Mouse (Mus musculus) heart, postnatal 4 days (tissue): ENCODE data around the gene C530008M17Rik. TPM values are rescaled to one million over a fixed set of nuclear protein-coding genes. Genes with fewer than 3 reads are reported as not detected.
A peak's percentile ranks its signal among the peaks of the same experiment; 100 is the strongest.

Experiments used
- DNase-seq: peaks from one replicate; pipeline ENCODE4 v3.0.0; 2021
- total RNA-seq, 2 experiments: library from RNA; stranded (reverse); gene quantifications; 2 replicates each; pipeline ENCODE4 v1.2.3; 2021

The C530008M17Rik gene
- 1 to 10 TPM; 7.6 to 9.5 TPM for total RNA-seq

DNA sequence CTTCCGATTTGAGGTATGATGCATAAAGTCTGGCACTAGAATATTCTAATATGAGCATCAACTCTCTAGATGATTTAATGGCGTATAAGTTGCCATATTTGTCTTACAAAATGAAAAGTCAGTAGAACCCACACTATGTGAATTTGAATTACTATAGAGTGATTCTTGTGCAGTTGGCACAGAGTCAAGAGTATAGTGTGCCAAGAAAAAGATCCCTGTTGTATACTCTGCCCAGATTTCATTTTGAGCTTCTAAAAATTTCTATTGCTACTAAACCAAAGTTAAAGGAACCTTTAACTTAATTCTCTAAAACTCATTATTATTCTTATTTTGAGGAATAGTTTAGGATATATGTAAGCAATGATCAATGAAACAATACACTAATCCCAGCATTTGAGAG lies at the start of gene C530008M17Rik:
Gene C530008M17Rik (plus strand): TSS at position 301 of the 400 bp plus-strand sequence.
- no peak for DNase-seq

DNA sequence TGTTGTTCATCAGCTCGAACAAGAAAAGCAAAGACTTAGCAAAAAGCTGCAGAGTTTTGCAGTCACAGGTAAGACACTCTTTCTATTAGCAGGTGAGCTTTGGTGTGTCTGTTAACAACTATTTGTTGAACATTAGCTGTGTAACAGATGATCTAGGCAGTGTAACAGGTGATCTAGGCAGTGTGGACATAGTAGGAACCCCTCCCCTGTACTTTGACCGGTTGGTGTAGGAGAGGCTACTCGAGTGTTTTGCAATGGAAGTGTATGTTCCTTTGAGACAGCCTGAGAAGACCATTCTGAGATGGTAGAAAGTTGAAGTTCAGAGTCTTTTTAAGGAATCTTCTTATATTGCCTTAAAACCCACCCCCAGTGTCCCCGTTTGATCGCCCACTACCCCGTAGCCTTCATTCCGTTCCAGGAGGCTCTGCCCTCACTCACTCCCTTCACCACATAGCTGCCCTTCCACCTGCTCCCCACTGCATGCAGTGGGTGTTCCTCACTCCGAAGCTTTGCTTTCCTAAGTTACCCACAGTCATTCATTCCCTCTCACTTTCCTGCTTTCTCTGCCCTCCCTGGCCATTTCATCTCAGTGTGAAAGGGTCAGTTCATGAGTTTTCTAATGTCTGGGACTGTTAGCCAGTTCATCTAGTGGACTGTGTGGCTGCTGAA lies 46.5 kb upstream of the C530008M17Rik start:
- DNase-seq: no peak

DNA sequence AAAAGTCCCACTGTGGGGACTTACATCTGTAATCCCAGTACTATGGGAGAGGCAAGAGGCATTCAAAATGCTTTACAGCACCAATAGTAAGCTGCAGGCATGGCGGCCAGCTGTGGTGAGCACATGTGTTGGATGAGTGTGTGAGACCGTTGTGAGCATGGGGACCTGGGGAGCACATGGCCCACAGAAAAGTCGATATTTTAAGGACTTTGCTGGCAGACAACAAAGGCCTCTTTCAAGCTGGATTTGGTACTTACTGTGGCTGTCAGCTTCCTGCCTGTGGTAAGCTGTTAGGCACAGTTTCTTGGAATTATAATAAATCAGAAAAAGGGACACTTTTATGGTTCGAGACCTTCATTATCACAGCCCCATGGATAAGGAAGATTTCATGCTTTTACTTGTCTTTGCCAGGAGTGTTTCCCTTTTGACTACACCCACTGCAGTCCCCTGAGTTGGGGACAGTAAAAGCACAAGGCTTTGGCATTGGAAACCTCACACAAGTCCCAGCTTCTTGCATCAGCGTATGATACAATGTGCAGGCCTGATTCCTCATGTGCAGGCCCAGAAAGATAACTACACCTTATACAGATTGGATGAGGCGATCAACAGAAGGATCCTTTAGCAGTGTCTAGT lies 43.3 kb upstream of the C530008M17Rik start:
- no peak for DNase-seq

DNA sequence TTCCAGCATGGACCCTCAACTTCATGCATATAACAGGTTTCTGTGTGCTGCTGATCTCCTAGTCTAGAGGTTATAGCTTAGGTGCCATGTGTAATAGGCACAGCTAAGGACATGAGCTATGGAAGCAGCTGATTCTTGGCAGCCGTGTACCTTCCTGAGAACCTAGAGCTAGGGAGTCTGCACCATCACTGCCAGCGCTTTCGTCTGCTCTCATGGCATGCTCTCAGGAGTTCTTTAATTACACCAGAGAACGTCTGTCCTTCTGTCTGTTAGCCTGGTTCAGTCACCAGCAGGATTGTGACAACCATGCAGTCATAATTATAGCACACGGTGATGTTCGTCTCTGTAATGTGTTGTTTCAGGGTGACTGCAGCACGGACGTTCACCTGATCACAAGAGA lies 41.0 kb upstream of the C530008M17Rik start:
- no peak for DNase-seq

DNA sequence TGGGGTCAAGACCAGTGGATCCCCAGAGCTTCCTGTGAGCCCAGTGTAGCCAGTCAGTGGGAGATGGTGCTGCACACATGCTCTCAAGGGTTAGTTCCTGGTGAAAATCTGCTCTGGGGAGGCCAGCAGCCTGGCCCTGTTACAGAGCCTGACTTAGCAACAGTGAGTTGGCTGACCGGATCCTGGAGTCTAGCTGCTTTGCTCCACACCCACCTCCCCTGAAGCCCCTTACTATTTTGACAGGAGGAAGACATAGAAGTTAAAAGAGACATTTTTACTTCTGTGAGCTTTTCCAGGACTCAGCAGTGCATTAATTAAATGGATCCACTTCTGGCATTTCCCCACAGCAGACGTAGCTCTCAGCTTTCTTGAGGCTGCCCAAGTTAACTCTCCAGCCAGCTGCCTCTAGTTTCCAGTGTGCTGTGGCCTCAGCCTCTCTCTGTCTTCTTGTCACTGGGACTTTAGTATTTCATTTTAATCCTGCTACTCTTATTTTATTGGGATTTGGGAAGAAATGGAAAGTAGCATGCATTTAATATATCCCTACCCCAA lies 40.0 kb upstream of the C530008M17Rik start:
- DNase-seq: no peak

DNA sequence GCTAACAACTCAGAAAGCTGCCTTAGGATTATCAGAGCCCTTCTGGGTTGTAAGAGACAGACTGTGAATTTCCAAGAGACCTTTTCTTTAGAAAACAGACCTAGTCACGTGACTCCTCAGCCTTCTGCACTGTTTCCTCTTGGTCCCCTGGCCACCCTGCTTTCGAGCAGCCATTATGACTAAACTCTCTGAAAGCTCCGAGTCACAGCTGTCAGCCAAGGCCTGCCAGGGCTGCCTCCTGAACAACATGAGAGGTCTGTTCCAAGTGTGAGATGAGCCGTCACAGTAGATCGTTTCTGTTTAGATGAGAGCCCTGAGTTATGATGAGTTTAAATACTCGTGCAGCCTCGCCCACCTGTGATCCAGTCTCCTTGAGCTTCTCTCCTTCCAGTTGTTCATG lies 37.6 kb upstream of the C530008M17Rik start:
- DNase-seq: no peak

DNA sequence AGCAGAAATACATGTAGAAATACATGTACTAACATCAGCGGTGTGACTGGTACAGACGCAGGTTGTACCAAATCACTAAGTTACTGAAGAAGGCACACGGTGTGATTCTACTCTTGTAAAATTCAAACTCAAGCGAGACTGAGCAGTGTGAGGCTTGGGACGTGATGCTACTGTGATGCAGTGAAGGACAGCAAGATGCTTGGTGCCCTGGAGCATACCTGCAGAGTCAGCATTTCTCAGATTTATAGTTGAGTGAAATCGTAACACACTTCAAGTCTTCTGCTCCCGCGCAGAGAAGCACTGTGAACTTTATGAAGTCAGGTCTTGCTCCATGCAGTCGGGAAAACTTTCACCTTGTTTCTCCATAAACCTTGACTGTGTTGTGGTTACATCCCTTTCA lies 32.6 kb upstream of the C530008M17Rik start:
- DNase-seq: no peak

DNA sequence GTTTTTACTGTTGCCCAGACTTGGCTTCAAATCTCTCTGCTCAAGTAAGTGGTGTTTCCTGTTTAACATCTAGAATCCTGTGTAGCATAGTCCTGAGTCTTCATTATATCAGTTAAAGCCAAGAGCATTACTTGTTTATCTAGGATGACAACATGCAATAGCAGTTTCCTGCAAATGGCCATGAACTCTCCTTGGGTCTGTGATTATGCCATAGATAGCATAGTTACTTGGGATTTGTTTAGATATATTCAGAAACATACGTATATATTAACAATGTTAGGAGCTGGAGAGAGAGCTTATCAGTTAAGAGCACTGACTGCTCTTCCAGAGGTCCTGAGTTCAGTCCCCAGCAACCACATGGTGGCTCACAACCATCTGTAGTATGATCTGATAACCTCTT lies 28.5 kb upstream of the C530008M17Rik start:
- no peak for DNase-seq

DNA sequence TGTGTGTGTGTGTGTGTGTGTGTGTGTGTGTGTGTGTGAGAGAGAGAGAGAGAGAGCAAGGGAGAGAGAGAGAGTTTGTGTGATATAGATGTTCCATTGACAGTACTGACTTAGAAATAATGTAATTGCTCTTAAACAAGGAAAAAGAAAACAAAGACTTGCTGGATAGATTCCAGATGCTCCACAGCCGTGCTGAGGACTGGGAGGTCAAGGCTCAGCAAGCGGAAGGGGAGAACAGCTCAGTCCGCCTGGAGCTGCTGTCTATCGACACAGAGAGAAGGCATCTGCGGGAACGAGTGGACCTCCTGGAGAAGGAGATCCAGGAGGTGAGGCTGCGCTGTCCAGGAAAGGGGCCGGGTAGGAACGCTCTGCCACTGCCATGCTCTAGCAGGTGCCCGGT lies 22.3 kb upstream of the C530008M17Rik start:
- no peak for DNase-seq

DNA sequence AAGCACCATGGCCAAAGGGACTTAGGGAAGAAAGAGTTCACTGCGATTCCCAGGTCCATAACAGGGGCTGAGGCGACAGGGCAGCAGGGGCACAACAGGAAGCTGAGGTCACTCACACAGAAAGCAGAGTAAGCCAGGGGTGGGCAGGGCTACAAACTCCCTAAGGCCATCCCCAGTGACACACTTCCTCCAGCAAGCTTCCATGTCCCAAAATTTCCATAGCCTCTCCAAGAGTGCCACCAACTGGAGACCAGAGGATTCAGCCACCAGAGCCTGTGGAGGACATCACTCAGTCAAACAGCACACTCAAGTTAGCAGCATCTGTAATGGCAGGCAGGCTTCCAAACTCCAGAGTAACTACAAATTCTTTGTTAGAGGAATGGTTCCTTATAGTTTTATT lies 20.7 kb upstream of the C530008M17Rik start:
- DNase-seq: peak; percentile 10

DNA sequence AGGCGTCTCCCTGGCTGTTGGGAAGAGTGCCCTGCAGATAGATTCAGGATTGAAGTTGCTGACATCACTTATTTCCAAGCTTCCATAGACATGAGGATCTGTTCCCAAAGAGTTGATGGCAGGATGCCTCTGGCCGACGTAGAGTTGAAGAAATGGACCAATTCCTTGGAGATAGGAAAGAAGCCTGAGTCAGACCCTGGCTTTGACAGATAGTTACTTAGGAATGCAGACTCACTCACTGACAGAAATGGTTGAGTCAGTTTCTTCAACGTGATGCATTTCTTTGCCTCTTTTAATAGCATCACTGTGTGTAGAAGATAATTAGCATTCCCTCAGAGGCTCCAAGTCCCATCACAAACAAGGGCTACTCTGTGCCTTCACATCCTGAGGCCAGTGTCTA lies 14.2 kb upstream of the C530008M17Rik start:
- DNase-seq: peak; percentile 17

DNA sequence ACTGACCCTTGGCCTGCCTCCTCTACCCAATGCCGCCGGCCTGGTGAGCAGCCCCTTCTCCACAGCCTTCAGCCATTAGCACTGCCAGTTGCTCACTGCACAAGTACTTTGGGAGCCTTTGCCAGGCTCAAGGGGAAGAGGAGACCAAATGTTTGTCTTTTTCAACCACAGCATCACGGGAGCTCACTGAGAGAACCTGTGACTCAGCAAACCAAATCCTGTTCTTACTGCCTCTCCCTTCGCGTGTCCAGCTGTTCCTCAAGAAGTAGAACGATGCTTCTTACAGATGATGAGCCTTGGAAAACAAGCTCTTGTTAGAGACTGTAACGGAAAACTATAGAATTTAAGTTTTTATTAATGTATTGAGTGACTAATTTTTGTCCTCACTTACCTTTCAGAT lies 12.1 kb upstream of the C530008M17Rik start:
- no peak for DNase-seq

DNA sequence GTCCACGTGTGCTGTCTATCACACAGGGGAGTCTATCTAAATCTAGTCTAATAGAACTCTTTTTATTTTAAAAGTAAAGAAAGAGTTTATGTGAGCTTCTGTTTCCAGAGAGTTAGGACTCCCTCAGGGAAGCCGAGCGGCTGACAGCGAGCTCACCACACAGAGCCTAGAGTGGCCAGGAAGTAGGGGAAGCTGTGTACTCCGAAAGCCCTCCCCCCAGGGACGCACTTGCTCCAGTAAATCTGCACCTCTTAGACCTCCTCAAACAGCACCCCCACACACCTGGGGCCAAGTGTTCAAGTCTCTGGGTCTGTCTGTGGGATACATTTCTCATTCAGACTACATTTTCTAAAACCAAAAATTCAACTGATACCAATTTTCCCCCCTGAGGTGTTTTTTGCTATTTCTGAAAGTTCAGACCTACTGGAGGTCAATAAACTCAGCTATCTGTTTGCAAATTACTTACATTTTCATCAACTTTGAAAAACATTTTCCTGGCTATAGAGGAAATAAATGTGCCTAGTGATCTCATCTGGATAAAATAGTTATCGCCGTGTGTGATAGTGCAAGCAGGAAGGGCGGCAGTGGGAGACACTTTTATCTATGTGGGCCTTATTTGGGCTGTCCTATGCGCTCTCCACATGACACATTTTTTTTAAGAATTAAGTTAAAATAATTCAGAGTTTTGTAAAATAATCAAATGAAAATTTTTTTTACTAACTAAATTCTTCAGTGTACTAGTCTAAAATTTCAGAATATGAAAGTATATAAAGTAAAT lies 11.0 kb upstream of the C530008M17Rik start:
- DNase-seq: no peak

DNA sequence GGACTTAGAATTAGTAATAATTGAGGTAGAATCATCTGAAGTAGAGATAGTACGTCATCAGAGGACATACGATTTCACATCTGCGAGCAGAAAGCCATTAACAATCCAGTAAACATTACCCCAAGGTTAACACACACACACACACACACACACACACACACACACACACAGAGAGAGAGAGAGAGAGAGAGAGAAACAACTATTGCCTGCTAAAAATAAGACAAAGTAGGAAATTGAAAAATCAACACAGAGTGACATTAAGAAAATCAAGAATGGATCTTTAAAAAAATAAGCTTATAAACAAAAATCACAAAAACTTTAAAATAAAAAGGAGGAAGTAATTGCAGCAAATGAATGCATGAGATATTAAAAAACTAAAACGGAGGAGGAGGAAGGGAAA lies 6.4 kb upstream of the C530008M17Rik start:
- DNase-seq: no peak

DNA sequence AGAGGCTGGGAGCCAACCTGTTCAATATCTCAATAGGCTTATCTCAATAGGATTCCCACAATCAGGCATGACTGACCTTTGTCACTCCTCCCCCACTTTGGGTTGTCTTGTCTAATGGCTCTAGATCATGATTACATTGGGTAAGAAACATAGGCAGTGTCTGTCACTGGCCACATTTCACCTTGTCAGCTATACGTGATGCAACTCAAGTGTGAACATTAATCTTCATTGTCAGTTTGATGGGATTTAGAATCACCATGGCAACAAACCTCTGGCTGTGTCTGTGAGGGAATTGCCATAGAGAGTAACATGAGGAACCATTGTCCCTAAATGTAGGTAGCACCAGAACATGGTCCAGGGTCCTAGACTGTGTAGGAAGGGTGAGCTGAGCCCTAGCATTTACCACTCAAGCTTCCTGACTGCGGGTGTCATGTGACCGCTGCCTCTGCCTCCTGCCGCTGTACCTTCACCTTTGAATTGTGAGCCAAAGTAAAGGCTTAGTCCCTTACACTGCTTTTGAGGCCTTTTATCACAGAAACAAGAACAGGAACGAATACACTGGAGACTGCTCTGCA lies 5.1 kb upstream of the C530008M17Rik start:
- DNase-seq: no peak

DNA sequence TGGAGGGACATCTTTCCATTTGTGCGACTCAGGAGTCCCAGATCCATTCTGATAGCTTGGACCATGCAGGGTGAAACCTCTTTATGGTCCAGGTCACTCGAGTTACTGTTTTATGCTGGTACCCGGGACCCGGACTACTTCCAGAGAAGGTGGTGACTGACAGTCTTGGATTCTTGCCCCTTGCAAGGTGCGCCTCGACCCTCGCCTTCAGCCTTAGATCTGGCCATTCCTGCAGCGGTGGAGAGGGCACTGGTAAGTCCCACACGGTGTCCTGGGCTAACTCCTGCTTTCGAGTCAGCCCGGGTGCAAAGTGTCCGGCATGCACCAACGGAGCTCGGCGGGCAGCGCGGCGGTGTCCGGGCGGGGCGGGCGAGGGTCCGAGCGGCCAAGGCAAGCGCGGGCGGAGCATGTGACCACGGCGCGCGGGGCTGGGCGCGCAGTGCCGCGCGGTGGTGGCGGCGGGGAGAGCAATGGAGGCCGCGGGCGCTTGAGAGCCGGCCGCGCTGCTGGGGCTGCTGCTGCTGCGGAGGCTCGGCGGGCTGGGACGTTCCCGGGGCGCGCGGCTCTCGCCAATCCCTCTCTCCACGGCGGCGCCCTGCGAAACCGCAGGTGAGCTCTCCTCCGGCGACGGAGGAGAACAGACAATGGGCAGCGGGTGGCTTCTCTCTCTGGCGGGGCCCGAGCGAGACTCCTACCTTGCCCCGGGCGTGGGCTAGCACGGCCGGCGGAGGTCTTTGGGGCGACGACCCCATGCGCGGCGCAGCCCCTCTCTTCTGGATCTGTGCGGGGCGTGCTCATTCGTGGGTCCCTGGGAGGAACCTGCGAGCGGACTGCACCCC lies 1.2 kb downstream of the C530008M17Rik start:
- DNase-seq: peak; percentile 69

DNA sequence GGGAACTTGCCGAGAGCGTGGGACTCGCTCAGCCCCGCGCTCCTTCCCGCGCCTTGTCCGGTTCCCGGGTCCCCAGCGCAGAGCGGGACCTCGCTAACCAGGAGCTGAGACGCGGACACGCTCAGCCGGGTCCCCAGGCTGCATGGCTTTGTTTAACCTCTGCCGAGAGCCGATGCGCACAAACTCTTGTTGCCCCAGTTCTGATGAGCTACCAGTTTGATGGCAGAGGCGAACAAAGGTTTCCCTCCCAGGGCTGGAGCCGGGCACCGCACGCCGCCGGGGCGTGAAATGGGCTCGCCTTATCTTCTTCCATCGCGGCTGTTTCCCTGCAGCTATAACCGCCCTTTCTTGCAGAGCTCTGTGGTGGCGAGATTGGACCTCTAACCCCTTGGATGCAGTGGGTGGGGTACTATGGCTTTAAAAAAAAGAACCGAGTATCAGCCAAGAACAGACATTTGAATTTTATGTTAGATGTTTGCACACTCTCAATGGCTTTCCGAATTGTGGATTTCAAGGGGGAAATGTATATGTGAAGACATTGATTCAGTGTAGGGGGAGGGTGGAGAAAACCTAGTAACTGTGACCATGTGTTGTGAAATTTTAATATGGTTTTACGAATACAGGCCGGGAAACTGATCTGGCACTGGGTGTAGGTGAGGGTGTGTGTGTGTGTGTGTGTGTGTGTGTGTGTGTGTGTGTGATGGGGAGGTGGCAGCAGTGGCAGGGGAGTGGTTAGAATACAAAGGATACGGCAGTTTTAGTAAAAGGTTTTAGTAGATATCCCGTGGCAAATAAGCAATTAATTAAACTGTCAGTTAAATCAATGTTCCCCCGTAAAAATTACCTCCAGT lies 2.0 kb downstream of the C530008M17Rik start:
- peak; percentile 20 for DNase-seq

DNA sequence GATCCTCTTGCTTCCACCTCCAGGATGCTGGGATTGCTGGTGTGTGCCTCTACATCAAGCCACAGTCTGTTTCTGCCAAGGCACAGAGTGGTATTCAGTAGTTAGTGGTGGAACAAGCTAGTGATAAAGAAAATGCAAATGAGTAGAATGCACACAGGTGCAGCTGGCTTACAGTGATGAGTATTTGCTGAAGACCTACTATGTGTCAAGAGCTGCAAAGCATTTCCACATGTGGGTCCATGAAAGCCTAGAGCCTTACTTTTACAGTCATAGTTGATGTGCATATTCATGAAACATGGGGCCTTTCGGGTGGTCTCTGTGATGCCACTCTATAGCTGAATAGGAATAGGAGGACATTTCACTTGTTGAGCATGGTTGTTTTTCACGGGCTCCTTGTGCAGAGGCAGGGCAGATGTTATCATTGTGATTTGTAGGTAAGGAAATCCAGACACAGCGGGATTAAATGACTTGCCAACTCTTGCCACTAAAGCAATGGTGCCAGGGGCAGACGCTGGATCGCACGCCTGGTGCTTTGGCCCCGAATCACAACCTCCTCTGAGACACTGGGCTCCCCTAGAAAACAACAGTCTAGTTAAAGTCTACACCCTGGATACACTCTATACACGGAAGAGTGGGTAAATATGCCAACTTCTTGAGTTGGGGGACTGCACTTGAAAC lies 3.8 kb downstream of the C530008M17Rik start:
- DNase-seq: no peak

DNA sequence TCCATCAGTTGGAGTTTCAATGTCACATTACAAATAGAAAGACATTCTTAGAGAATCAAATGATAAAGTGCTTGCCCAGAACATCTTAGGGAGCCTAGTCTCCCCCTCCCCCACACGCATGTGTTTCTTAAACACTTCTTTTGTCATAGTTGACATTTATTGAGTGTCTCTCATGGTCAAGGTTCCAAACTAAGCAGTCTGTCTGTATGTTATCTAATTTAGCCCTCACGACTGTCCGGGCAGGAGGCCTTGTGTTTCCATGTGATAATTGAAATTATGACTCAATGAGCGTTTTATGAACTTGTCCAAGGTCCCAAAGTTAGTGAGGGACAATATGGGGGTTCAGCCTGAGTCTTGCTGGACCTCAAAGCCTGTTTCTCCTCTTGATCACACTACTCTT lies 5.0 kb downstream of the C530008M17Rik start:
- no peak for DNase-seq

DNA sequence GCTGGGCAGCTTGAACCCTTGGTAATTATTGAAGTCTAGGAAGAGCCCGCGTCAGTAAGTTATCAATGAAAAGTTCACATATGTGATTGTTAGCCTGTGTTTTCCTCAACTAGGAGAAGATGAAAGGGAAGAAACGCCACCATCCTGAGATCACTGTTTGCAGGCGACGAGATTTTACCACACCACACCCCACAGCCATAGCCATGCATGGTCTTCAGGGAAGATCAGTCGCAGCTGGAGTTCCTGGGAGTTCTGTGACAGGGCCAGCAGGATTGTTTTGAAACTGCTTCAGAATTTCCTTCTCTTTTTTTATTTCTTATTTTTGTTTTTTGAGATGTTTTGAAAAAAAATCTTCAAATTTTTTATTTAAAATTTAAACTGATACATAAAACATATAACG lies 8.6 kb downstream of the C530008M17Rik start:
- no peak for DNase-seq
